Comparison of ENCODE assay signal across 11 mouse cellular contexts in the genomic region with DNA sequence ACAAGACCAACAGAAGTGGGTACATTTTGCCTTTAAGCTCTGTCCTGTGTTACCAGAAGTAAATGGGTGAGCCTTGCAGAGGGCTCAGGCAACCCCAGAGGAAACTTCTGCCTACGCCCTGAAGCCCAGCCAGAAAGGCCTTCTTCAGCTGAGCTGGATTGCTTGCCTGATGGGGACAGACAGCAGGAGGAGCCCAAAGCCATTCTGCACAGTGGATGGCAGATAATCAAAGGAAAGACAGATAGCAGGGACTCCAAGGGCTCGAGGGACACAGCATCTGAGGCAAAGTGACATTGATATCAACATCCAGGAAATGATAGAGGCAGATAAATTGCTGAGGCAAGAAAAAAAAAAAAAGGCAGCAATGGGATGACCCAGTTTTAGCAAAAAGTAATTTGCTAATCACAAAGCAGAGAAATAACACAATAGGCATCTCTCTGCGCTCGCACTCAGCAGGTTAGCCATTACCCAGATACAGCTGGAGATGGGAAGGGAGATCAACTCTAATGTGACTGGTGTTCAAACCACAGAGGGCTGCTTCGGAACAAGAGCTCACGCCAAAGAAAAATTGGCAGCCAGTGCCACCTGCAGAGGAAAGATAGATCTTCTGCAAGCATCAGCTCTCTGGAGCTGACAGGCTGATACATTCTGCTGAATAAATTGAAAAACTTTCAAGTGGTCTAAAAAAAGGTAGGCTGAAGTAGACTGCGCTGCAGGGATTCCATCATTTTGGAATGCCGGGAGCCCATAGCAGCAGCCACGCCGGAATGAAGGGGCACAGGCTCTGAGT.
DNase-seq lines count a peak whose midpoint lies in the region; ATAC-seq and TF ChIP-seq lines count a peak whose summit lies in the region.
"Had no signal": no experiment of that assay in that cellular context is flagged by ENCODE, and none has a peak within 500 bp of the region (broad histone marks: within the 10 kb centered on the region; RNA-seq: fewer than 3 reads in every experiment).

No protein-coding gene starts in this region.

- H3K9ac ChIP-seq in kidney, embryonic 16.5 days (replicated peaks; ENCODE audit: low read length), result no peak overlapping the region

- H3K4me1 ChIP-seq in kidney, embryonic 16.5 days (ENCODE audit: insufficient read depth, low read length), result no peaks in the 10 kb centered on the region
- no peaks in the 10 kb centered on the region for H3K4me1 ChIP-seq in embryonic facial prominence, embryonic 10.5 days

- peak; percentile 37 for DNase-seq in layer of hippocampus, adult 11-12 months (ENCODE audit: low spot score)
- DNase-seq in layer of hippocampus, adult 9-10 months (ENCODE audit: low spot score), result no peak
- DNase-seq in frontal cortex, adult 2 months (ENCODE audit: extremely low spot score in 1 of 2, low spot score in 1 of 2), result peak; percentile 33 to 69
- peak; percentile 22 to 33 for DNase-seq in left cerebral cortex, adult 2 months (ENCODE audit: extremely low spot score in 1 of 2, low spot score in 2 of 2)
- DNase-seq in right cerebral cortex, postnatal 14 days, result peak; percentile 36
- DNase-seq in kidney, adult 9 months, result no peak
- no peak for DNase-seq in embryonic facial prominence, embryonic 10.5 days (ENCODE audit: low spot score)
- DNase-seq: lung, adult 18-20 months; thymus, adult 18-20 months had no signal

- no peaks in the 10 kb centered on the region for H3K9me3 ChIP-seq in kidney, embryonic 16.5 days (ENCODE audit: low read length)
- 0 out of 2 replicates have a peak, but pooled peaks cover 3% of the 10 kb centered on the region for H3K9me3 ChIP-seq in embryonic facial prominence, embryonic 10.5 days

- TF ChIP-seq CTCF in left cerebral cortex, adult 2 months (IDR thresholded peaks at IDR 0.05), result peak; percentile 21

- WGBS in kidney, embryonic 16.5 days, result 78% methylated on average over 10 of the region's 10 CpGs
- WGBS in embryonic facial prominence, embryonic 10.5 days, result 77% methylated on average over 10 of the region's 10 CpGs

- no peak for ATAC-seq in kidney, embryonic 16.5 days (ENCODE audit: low FRiP score, low TSS enrichment)

- H3K4me2 ChIP-seq in kidney, embryonic 16.5 days (replicated peaks; ENCODE audit: low read depth, low read length), result no peak overlapping the region

- no peaks in the 10 kb centered on the region for H3K36me3 ChIP-seq in kidney, embryonic 16.5 days (ENCODE audit: insufficient read depth, low read length)
- H3K36me3 ChIP-seq in embryonic facial prominence, embryonic 10.5 days (replicated peaks), result no peaks in the 10 kb centered on the region

- peak overlapping the region; percentile 47 for H3K27ac ChIP-seq in left cerebral cortex, adult 2 months
- H3K27ac ChIP-seq in kidney, embryonic 16.5 days (ENCODE audit: low read length), result no peak overlapping the region
- no peak overlapping the region for H3K27ac ChIP-seq in embryonic facial prominence, embryonic 10.5 days (replicated peaks)

- intact Hi-C loops in left cerebral cortex, adult 2 months (cut with DNase I), result no loop called here

- peak overlapping the region; percentile 32; the same call in 1 of the 2 replicates for H3K4me3 ChIP-seq in left cerebral cortex, adult 2 months
- no peak overlapping the region for H3K4me3 ChIP-seq in kidney, embryonic 16.5 days (ENCODE audit: low read length)
- H3K4me3 ChIP-seq in embryonic facial prominence, embryonic 10.5 days, result no peak overlapping the region
- H3K4me3 ChIP-seq: erythroblast, embryonic 14.5 days had no signal

- no peaks in the 10 kb centered on the region for H3K27me3 ChIP-seq in kidney, embryonic 16.5 days (ENCODE audit: insufficient read depth, low read length)
- H3K27me3 ChIP-seq in embryonic facial prominence, embryonic 10.5 days (replicated peaks; ENCODE audit: low read depth, poor library complexity, severe bottlenecking), result no peaks in the 10 kb centered on the region

Comparison
In these comparisons a context has a peak if more than half of its experiments do, and no peak if none do; other contexts are left out.
1. DNase-seq: peak in layer of hippocampus, adult 11-12 months (single experiment), frontal cortex, adult 2 months (2 of 2), left cerebral cortex, adult 2 months (2 of 2) and right cerebral cortex, postnatal 14 days (single experiment); none in layer of hippocampus, adult 9-10 months (single experiment), kidney, adult 9 months (single experiment) and embryonic facial prominence, embryonic 10.5 days (single experiment).